Mouse (Mus musculus) cortical plate, adult 2 months (tissue): ENCODE measurements around the gene Creld1.

Experiments
- CTCF ChIP-seq: fragments of 200-500 bp; IDR thresholded peaks from 2 replicates; pipeline ENCODE4 v1.5.1; 2011; ENCODE audit warnings: mild to moderate bottlenecking, control low read depth, low read length; ENCODE audit not compliant: insufficient read depth; ENCODE audit errors: extremely low read depth
- POLR2A ChIP-seq: fragments of 200-500 bp; IDR thresholded peaks from 2 replicates; pipeline ENCODE4 v1.6.1; 2011; ENCODE audit warnings: mild to moderate bottlenecking, low read length, control low read depth; ENCODE audit not compliant: insufficient read depth; ENCODE audit errors: extremely low read depth

- no peak for TF ChIP-seq POLR2A
- no peak for TF ChIP-seq CTCF
Observed at GRCm38 (mm10) chr6:113495071-113495675, 12.1 kb downstream of the Creld1 start.
